Comparison of ENCODE assay signal across 8 mouse cellular contexts in genomic region chr1:155281003-155281793, GRCm38 (mm10). TPM values are rescaled to one million over a fixed set of nuclear protein-coding genes. Genes with fewer than 3 reads are reported as not detected.
DNase-seq lines count a peak whose midpoint lies in the region; ATAC-seq and TF ChIP-seq lines count a peak whose summit lies in the region.

No protein-coding gene starts in this region.

- H3K4me3 ChIP-seq in C2C12 (ENCODE audit: insufficient read depth, poor library complexity, severe bottlenecking): no peak overlapping the region
- H3K4me3 ChIP-seq in embryonic facial prominence, embryonic 11.5 days (ENCODE audit: low read depth, low read length): no peak overlapping the region
- no peak overlapping the region for H3K4me3 ChIP-seq in kidney, adult 2 months (ENCODE audit: insufficient read depth, low read depth, low read length)
- no peak overlapping the region for H3K4me3 ChIP-seq in limb, embryonic 10.5 days
- H3K4me3 ChIP-seq in midbrain, embryonic 13.5 days (replicated peaks): no peak overlapping the region

- WGBS in embryonic facial prominence, embryonic 11.5 days: 52% methylated on average over 18 of the region's 18 CpGs
- WGBS in kidney, adult 2 months: 56% methylated on average over 18 of the region's 18 CpGs
- WGBS in limb, embryonic 10.5 days: 57% methylated on average over 18 of the region's 18 CpGs
- 63% methylated on average over 18 of the region's 18 CpGs for WGBS in midbrain, embryonic 13.5 days

- H3ac ChIP-seq in C2C12 (ENCODE audit: control insufficient read depth, insufficient read length, low read depth): no peak overlapping the region

- H3K4me1 ChIP-seq in embryonic facial prominence, embryonic 11.5 days (ENCODE audit: control insufficient read depth, insufficient read depth, low read length): no peaks in the 10 kb centered on the region; the same call in 1 of the 2 replicates
- H3K4me1 ChIP-seq in kidney, adult 2 months (ENCODE audit: control insufficient read depth, insufficient read depth, low read length): 0 out of 2 replicates have a peak, but pooled peaks cover 2% of the 10 kb centered on the region
- H3K4me1 ChIP-seq in limb, embryonic 10.5 days: peaks cover 18% of the 10 kb centered on the region
- H3K4me1 ChIP-seq in midbrain, embryonic 13.5 days (replicated peaks): 0 out of 2 replicates have a peak, but pooled peaks cover 5% of the 10 kb centered on the region

- TF ChIP-seq POLR2A in kidney, adult 2 months (IDR thresholded peaks at IDR 0.05; ENCODE audit: low read depth, low read length): no peak

- no peak overlapping the region for H3K4me2 ChIP-seq in embryonic facial prominence, embryonic 11.5 days (ENCODE audit: low read depth, low read length)
- H3K4me2 ChIP-seq in midbrain, embryonic 13.5 days (replicated peaks): no peak overlapping the region

- peak; percentile 68 for TF ChIP-seq CTCF in C2C12 (IDR thresholded peaks at IDR 0.05; ENCODE audit: control insufficient read depth, insufficient read depth, insufficient read length)
- TF ChIP-seq CTCF in kidney, adult 2 months (conservative IDR thresholded peaks at IDR 0.05; ENCODE audit: insufficient read depth, insufficient read length, low read depth, low read length): peak; percentile 88

- no peaks in the 10 kb centered on the region for H3K79me2 ChIP-seq in C2C12 (ENCODE audit: control insufficient read depth, insufficient read depth)

- no peaks in the 10 kb centered on the region for H3K9me3 ChIP-seq in embryonic facial prominence, embryonic 11.5 days (replicated peaks; ENCODE audit: control insufficient read depth, low read length)
- H3K9me3 ChIP-seq in limb, embryonic 10.5 days (replicated peaks): no peaks in the 10 kb centered on the region
- no peaks in the 10 kb centered on the region for H3K9me3 ChIP-seq in midbrain, embryonic 13.5 days

- ATAC-seq in embryonic facial prominence, embryonic 11.5 days (replicated peaks; ENCODE audit: insufficient number of reproducible peaks, low FRiP score, low TSS enrichment, low read depth): peak; percentile 84
- ATAC-seq in midbrain, embryonic 13.5 days: peak; percentile 91

- H3K79me3 ChIP-seq in C2C12 (ENCODE audit: low read depth): no peaks in the 10 kb centered on the region

- DNase-seq in adrenal gland, postnatal 25 days: peak; percentile 53
- DNase-seq in embryonic facial prominence, embryonic 11.5 days (ENCODE audit: low spot score): peak; percentile 92
- DNase-seq in heart, adult 18-20 months: peak; percentile 71 to 83
- peak; percentile 88 for DNase-seq in kidney, adult 2 months
- peak; percentile 69 for DNase-seq in limb, embryonic 10.5 days (ENCODE audit: low spot score)
- peak; percentile 34 to 65 for DNase-seq in spleen, postnatal 10 days (ENCODE audit: low spot score in 2 of 2)

- no peaks in the 10 kb centered on the region for H3K36me3 ChIP-seq in C2C12 (ENCODE audit: control insufficient read depth, insufficient read depth)
- no peaks in the 10 kb centered on the region for H3K36me3 ChIP-seq in embryonic facial prominence, embryonic 11.5 days (replicated peaks; ENCODE audit: control insufficient read depth, insufficient read depth, low read depth, low read length)
- H3K36me3 ChIP-seq in kidney, adult 2 months (ENCODE audit: control insufficient read depth, insufficient read depth, low read length): no peaks in the 10 kb centered on the region
- peaks cover 7% of the 10 kb centered on the region for H3K36me3 ChIP-seq in limb, embryonic 10.5 days
- H3K36me3 ChIP-seq in midbrain, embryonic 13.5 days: peaks cover 54% of the 10 kb centered on the region

- no peaks in the 10 kb centered on the region for H3K27me3 ChIP-seq in C2C12 (ENCODE audit: control insufficient read depth, insufficient read depth, insufficient read length)
- no peaks in the 10 kb centered on the region for H3K27me3 ChIP-seq in embryonic facial prominence, embryonic 11.5 days (ENCODE audit: control insufficient read depth, insufficient read depth, low read length)
- no peaks in the 10 kb centered on the region for H3K27me3 ChIP-seq in kidney, adult 2 months (replicated peaks; ENCODE audit: control insufficient read depth, insufficient read depth, low read length)
- H3K27me3 ChIP-seq in limb, embryonic 10.5 days (ENCODE audit: low read depth, poor library complexity, severe bottlenecking): no peaks in the 10 kb centered on the region
- H3K27me3 ChIP-seq in midbrain, embryonic 13.5 days: no peaks in the 10 kb centered on the region

- no peak overlapping the region; the same call in 1 of the 2 replicates for H3K9ac ChIP-seq in embryonic facial prominence, embryonic 11.5 days (replicated peaks; ENCODE audit: low read length)
- no peak overlapping the region for H3K9ac ChIP-seq in midbrain, embryonic 13.5 days (replicated peaks)

- no peak overlapping the region for H3K27ac ChIP-seq in embryonic facial prominence, embryonic 11.5 days (replicated peaks; ENCODE audit: low read depth, low read length)
- no peak overlapping the region for H3K27ac ChIP-seq in kidney, adult 2 months (ENCODE audit: insufficient read depth, low read depth, low read length)
- H3K27ac ChIP-seq in limb, embryonic 10.5 days: no peak overlapping the region
- no peak overlapping the region for H3K27ac ChIP-seq in midbrain, embryonic 13.5 days

TF ChIP-seq in C2C12, 6 proteins besides CTCF, POLR2A, EP300 and RAD21:
- TF ChIP-seq MYOG (IDR thresholded peaks at IDR 0.05; ENCODE audit: control insufficient read depth, extremely low read depth, insufficient read length) (no peak), USF1 (IDR thresholded peaks at IDR 0.05; ENCODE audit: low read depth) (no peak), CEBPB (IDR thresholded peaks at IDR 0.05; ENCODE audit: low read depth) (no peak), MAX (IDR thresholded peaks at IDR 0.05) (no peak), MYOD1 (IDR thresholded peaks at IDR 0.05; ENCODE audit: control insufficient read depth, insufficient read length, low read depth) (no peak), FOSL1 (IDR thresholded peaks at IDR 0.05; ENCODE audit: insufficient read depth, low read length, poor library complexity, severe bottlenecking) (no peak)

RNA-seq across cellular contexts. Expression of gene BC034090, which starts 37.0 kb away (rescaled TPM):
- 4.9 TPM for polyA plus RNA-seq in C2C12 (2012; fragmentation: generic; extraction: Trizol)
- 33.9 and 35.3 TPM in 2 replicates for total RNA-seq in adrenal gland, postnatal 25 days (2021)
- polyA plus RNA-seq in embryonic facial prominence, embryonic 11.5 days (2014; fragmentation: Nextera tagmentation; extraction: Ambion mirVana): 2.6 and 3.6 TPM in 2 replicates
- total RNA-seq in heart, adult 18-20 months (2021): 10 to 100 TPM; 28.5 to 31.8 TPM
- polyA plus RNA-seq in kidney, adult 2 months (2012; rRNA removed): 92.2 and 98.3 TPM in 2 replicates
- polyA plus RNA-seq in limb, embryonic 10.5 days (2016; fragmentation: Nextera tagmentation; extraction: Ambion mirVana): 5.2 and 6.8 TPM in 2 replicates
- 3.9 and 5.5 TPM in 2 replicates for polyA plus RNA-seq in midbrain, embryonic 13.5 days (2015; fragmentation: Nextera tagmentation; extraction: Ambion mirVana)

Comparison
In these comparisons a context has a peak if more than half of its experiments do, and no peak if none do; other contexts are left out.
1. RNA of gene BC034090, which starts 37.0 kb away (polyA plus RNA-seq): 92.2 to 98.3 TPM in kidney, adult 2 months; 5.2 to 6.8 TPM in limb, embryonic 10.5 days, 3.9 to 5.5 TPM in midbrain, embryonic 13.5 days, 4.9 TPM in C2C12 (single experiment) and 2.6 to 3.6 TPM in embryonic facial prominence, embryonic 11.5 days; every median in the first group is over 10 times any median in the second.
2. Peak in every context shown above with its lines, with median percentiles within 50 percentile points of each other: DNase-seq.